Mouse (Mus musculus): ENCODE measurements around the gene Lca5l.

DNA sequence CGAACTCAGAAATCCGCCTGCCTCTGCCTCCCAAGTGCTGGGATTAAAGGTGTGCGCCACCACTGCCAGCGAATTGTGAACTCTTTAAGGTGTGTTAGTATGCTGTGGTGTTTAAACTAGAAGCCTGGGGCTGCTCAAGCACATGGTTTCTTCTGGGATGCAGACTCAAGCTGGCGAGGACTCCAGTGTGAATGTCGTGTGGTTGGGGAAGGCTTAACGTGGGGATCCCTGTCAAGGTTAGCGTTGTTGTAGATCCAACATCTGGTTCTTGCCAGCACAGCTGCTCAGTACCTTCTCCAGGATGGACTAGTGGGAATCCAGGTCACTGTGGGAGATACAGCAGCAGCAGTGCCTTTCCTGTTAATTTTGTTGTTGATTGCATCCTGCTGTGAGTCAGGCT is 39.9 kb upstream of the Lca5l start:
- TF ChIP-seq POLR2A (IDR thresholded peaks at IDR 0.05; ENCODE audit: extremely low read depth, insufficient read depth, low read length) (no peak), CTCF (IDR thresholded peaks at IDR 0.05; ENCODE audit: low read depth, low read length) (no peak)

Data from liver, adult 2 months (tissue).